Mouse (Mus musculus) megakaryocyte, adult 5-6 weeks (primary cell): ENCODE results near the gene Acat1. TPM values are rescaled to one million over a fixed set of nuclear protein-coding genes. Genes with fewer than 3 reads are reported as not detected.

Experiments
- ATAC-seq: 2 replicates; pipeline ENCODE4 v1.8.0; 2016; ENCODE audit warnings: mild to moderate bottlenecking, inconsistent platforms; ENCODE audit not compliant: poor library complexity, severe bottlenecking
- total RNA-seq, 2 experiments: library from RNA; stranded (forward) in 1 of 2; stranded (reverse) in 1 of 2; fragments of 153-499, 151-499 nt in 1 of 2; fragments of 221-1000, 200-1000 nt in 1 of 2; gene quantifications; 2 replicates each; pipeline versions ENCODE4 v1.2.3 to v1.2.4; 2015 to 2017

The Acat1 gene
- total RNA-seq, 2 experiments from 2014 or later, result 62.4 to 66.1 TPM

- no peak for ATAC-seq
Measured at GRCm38 (mm10) chr9:53535416-53536320, 74.5 kb downstream of the Acat1 start.

Other genes with a start within 250 kb of the Acat1 start
- 3.9 and 4.0 TPM in 2 replicates for gene Kdelc2, start 226.4 kb downstream of the Acat1 start, total RNA-seq (2015)
- gene Kdelc2, start 226.4 kb downstream of the Acat1 start, total RNA-seq (2017), result 4.2 and 4.6 TPM in 2 replicates
- not detected in 2 replicates for gene 4930550C14Rik, start 208.1 kb downstream of the Acat1 start, total RNA-seq (2015)
- gene 4930550C14Rik, start 208.1 kb downstream of the Acat1 start, total RNA-seq (2017), result 0.18 TPM in 1 of 2 replicates, not detected in the other
- gene Atm, start 73.6 kb downstream of the Acat1 start, total RNA-seq (2015), result 14.1 and 15.2 TPM in 2 replicates
- 17.8 and 20.8 TPM in 2 replicates for gene Atm, start 73.6 kb downstream of the Acat1 start, total RNA-seq (2017)
- 19.8 and 20.8 TPM in 2 replicates for gene Npat, start 73.3 kb downstream of the Acat1 start, total RNA-seq (2015)
- gene Npat, start 73.3 kb downstream of the Acat1 start, total RNA-seq (2017), result 17.4 and 18.1 TPM in 2 replicates
- gene Cul5, start 59.6 kb upstream of the Acat1 start, total RNA-seq (2015), result 16.2 and 20.7 TPM in 2 replicates
- gene Cul5, start 59.6 kb upstream of the Acat1 start, total RNA-seq (2017), result 40.8 and 42.4 TPM in 2 replicates
- gene Rab39, start 95.8 kb upstream of the Acat1 start, total RNA-seq (2015), result 2.3 and 5.2 TPM in 2 replicates
- gene Rab39, start 95.8 kb upstream of the Acat1 start, total RNA-seq (2017), result 3.6 and 3.7 TPM in 2 replicates
- gene Slc35f2, start 161.2 kb upstream of the Acat1 start, total RNA-seq (2015), result 0.11 and 0.25 TPM in 2 replicates
- 0.07 and 0.28 TPM in 2 replicates for gene Slc35f2, start 161.2 kb upstream of the Acat1 start, total RNA-seq (2017)
- gene Sln, start 239.8 kb upstream of the Acat1 start, total RNA-seq (2015), result not detected in 2 replicates
- not detected in 2 replicates for gene Sln, start 239.8 kb upstream of the Acat1 start, total RNA-seq (2017)